Mouse (Mus musculus) induced T-regulatory cell, adult 2 months (primary cell): ENCODE data around the gene Terf2ip.
A peak's percentile ranks its signal among the peaks of the same experiment; 100 is the strongest.

ENCODE experiments used
- DNase-seq: peaks from one replicate; pipeline ENCODE4 v3.0.0-alpha.2; 2012; ENCODE audit warnings: low read depth

Terf2ip gene

DNA sequence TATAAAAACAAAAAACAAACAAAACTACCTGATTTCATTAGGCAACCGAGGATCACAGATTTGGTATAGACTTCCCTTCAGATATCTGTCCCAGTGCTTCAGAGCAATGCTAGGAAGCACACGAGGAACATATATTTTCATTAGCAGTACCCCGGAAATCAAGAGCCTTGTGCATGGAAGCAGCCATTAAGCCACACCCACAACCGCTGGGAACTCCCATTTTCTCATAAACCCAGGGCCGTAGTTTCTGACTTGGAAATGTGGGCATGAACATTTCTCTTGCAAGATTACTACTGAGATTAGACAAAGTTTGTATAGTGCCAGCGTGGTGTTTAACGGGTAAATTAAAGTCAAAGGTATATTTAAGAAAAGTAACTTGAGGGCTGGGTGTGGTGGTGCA lies 1.6 kb upstream of the Terf2ip start:
- DNase-seq, result peak; percentile 33

- DNase-seq, result peak; percentile 69
These were observed 631 bp downstream of the Terf2ip start for GRCm38 (mm10) chr8:112011816-112012242.

DNA sequence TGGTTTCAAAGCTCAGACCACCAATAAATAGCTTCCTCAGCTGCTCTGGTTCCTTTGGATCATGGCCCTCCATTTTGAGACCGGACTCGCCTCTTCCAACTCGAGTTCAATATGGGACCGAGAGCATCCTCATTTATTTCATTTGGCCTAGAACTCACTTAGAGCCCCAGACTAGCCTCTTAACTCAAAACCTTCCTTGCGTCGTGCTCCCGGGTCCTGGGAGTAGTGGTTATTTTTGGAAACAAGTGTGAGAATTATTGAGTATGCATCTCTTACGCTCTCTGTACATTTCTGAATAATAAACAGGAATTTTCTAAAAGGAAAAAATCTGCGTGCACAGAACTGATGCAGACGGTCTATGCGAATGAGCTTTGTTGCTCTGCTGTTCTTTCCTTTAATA lies 3.7 kb downstream of the Terf2ip start, which contains the start of gene Gm6793:
Gene Gm6793 (minus strand): TSS at position 101 of the 400 bp plus-strand sequence.
- no peak for DNase-seq

GRCm38 (mm10) chr8:112029455-112029854 lies 18.3 kb downstream of the Terf2ip start:
- no peak for DNase-seq

- no peak for DNase-seq
These were observed 19.5 kb downstream of the Terf2ip start for GRCm38 (mm10) chr8:112030663-112031062.

DNA sequence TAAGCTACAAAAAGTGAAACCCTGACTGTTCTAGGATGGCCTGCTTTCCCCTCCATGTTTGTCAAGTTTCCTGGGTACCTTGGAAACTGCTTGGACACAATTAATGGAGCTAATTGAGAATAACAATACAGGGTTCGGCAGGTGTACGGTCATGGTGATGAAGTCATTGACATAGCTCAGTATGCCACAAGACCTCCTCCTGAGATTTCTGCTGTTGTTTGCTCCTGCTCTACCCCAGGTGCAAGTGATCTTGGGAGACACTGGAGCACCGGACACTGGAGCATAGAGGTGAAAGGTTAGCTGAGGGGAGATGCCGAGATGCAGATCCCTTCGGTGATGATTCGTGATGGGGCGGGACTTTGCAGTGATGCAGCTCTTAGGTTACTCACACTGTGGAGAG lies 21.9 kb downstream of the Terf2ip start:
- no peak for DNase-seq

GRCm38 (mm10) chr8:112034603-112035002 lies 23.4 kb downstream of the Terf2ip start:
- peak; percentile 83 for DNase-seq

- no peak for DNase-seq
These were observed 26.3 kb downstream of the Terf2ip start for GRCm38 (mm10) chr8:112037521-112037920.

DNA sequence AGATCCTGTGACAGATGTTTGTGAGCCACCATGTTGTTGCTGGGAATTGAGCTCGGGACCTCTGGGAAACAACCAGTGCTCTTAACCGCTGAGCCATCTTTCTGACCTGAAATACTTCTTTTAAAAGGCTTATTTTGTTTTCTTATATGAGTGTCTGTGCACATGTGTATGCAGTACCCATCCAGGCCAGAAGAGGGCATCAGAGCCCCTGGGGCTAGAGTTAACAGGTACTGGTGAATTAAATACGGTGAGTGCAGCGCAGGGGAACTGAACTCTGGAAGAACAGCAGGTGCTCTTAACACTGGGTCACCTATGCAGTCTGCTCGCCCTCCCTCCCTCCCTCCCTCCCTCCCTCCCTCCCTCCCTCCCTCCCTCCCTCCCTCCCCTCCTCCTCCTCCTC lies 34.0 kb downstream of the Terf2ip start:
- peak; percentile 35 for DNase-seq

- DNase-seq, result peak; percentile 85
These were observed 34.7 kb downstream of the Terf2ip start for GRCm38 (mm10) chr8:112045896-112046295.

- no peak for DNase-seq
These were observed 37.1 kb downstream of the Terf2ip start for GRCm38 (mm10) chr8:112048293-112048692.

DNA sequence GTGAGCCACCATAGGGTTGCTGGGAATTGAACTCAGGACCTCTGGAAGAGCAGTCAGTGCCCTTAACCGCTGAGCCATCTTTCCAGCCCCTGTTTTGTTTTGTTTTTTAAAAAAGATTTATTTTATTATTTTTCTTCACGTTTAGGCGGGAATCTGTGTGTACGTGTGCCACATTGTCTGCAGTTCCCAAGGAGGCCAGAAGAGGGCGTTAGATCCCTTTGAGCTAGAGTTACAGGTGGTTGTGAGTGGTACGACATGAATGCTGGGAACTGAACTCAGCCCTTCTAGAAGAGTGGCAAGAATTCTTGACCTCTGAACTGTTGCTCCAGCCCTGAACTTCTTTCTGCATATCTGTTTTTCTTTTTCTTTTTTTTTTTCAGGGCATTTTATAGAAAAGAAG lies 38.8 kb downstream of the Terf2ip start:
- DNase-seq, result peak; percentile 6

DNA sequence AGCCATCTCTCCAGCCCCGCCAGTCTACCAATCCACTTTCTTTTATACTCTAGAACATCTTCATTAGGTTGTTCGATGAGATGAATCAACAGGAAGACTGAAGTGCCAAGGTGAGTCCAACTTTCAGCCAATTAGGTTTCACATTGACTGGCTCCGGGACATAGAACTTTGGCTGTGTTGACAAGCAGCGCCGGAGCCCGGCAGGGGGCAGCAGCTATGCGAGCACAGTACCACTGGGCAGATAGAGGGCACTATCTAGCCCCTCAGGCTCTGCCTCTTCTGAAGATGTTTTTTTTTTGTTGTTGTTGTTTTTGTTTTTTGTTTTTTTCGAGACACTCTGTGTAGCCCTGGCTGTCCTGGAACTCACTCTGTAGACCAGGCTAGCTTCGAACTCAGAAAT lies 40.3 kb downstream of the Terf2ip start:
- no peak for DNase-seq

DNA sequence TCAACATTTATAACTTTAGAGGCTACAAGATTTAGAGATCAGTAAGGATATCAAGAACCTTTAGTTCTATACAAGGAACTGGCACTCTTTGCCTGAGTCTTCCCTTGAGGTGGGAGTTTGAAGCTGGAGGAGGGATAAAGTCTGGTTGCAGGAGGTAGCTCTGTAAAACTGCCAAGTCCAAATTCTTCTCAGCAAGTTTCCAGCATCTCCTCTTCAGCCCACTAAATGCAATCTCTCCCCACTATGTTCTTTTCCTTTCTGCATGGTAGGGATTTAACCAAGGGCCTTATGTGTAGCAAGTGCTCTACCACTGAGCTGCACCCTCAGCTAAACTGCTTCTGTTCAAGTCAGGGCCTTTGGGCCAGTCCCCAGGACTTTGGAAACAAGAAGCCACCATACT lies 43.3 kb downstream of the Terf2ip start:
- DNase-seq, result no peak

DNA sequence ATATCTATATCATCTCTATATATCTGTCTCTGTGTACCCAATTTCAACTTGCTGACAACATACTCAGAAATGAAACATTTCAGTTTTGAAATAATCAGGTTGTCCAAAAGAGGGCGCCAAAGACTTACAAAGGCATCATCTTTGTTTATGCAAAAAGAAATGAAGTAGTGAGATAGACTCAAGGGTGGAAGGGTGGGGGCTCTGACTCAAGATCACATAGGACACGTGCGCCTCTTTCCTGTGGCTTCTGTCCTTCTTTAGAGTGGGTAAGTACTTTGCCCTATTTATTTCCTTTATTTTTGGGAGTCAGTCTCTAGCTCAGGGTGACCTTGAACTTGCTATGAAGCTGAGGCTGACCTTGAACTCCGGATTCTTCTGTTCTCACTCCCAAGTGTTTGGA lies 50.2 kb downstream of the Terf2ip start:
- peak; percentile 64 for DNase-seq
